Mouse (Mus musculus): ENCODE data around the gene Ssxb2. TPM values are rescaled to one million over a fixed set of nuclear protein-coding genes. Genes with fewer than 3 reads are reported as not detected.
"Not testable (repeated sequence)": the region's sequence is repeated elsewhere in the genome, so short reads cannot be mapped to it uniquely, and the experiment has no call there.

Gene Ssxb2
- not detected in 2 replicates for polyA plus RNA-seq (2014; fragmentation: Nextera tagmentation; extraction: Ambion mirVana)

DNA sequence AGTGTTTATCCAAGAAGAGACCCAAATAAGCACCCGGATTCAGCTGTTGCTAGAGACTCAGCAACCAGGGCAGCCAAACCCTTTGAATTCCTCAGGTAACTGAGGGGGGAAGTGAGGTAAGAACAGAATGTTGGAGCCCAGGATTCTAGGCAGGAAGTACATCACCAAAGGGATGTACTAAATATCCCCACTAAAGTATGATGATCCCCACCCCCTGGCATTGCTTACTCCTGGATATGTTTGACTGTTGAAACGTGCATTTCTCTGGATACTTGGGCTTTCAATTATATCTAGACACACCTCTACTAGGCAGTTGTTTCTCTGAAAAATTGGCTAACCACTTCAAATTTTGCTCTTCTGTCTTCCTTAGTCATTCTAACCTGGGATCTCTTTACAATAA lies at the start of gene Ssxb2:
Ssxb2 (minus strand) TSS at position 101 of the 400 bp plus-strand sequence.
- H3K4me2 ChIP-seq (replicated peaks; ENCODE audit: low read depth, low read length); H3K27ac ChIP-seq (ENCODE audit: low read depth, low read length); H3K9me3 ChIP-seq (ENCODE audit: control insufficient read depth, low read length); H3K4me1 ChIP-seq (ENCODE audit: control insufficient read depth, insufficient read depth, low read length); ATAC-seq (ENCODE audit: low FRiP score, low TSS enrichment); H3K4me3 ChIP-seq (ENCODE audit: low read length); H3K27me3 ChIP-seq (ENCODE audit: control insufficient read depth, insufficient read depth, low read length); H3K9ac ChIP-seq (ENCODE audit: low read depth, low read length); H3K36me3 ChIP-seq (ENCODE audit: control insufficient read depth, insufficient read depth, low read length): not testable (repeated sequence)
- WGBS: 75% methylated on average over 2 of the region's 2 CpGs

DNA sequence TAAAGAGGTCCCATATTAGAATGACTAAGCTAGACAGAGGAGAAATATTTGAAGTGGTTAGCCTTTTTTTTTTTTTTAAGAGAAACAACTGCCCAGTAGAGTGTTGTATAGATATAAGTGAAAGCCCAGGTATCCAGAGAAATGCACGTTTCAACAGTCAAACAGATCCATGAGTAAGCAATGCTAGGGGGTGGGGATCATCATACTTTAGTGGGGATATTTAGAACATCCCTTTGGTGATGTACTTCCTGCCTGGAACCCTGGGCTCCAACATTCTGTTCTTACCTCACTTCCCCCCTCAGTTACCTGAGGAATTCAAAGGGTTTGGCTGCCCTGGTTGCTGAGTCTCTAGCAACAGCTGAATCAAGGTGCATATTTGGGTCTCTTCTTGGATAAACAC lies 48.5 kb downstream of the Ssxb2 start, which contains the start of gene Ssxb1:
Ssxb1 (plus strand) TSS at position 301 of the 400 bp plus-strand sequence.
- not testable (repeated sequence) for H3K9ac ChIP-seq (ENCODE audit: low read depth, low read length)
- 56% methylated on average over 1 of the region's 1 CpGs for WGBS

More for the DNA sequence above, 48.5 kb downstream of the Ssxb2 start, which contains the start of gene Ssxb1:
- not testable (repeated sequence) for ATAC-seq (ENCODE audit: low FRiP score, low TSS enrichment); H3K4me2 ChIP-seq (replicated peaks; ENCODE audit: low read depth, low read length); H3K27ac ChIP-seq (ENCODE audit: low read depth, low read length); H3K4me1 ChIP-seq (ENCODE audit: control insufficient read depth, insufficient read depth, low read length); H3K27me3 ChIP-seq (ENCODE audit: control insufficient read depth, insufficient read depth, low read length); H3K36me3 ChIP-seq (ENCODE audit: control insufficient read depth, insufficient read depth, low read length); H3K9me3 ChIP-seq (ENCODE audit: control insufficient read depth, low read length); H3K4me3 ChIP-seq (ENCODE audit: low read length)

Other genes with a start within 250 kb of the Ssxb2 start
- 35.6 and 42.0 TPM in 2 replicates for gene Ftsj1, start 209.3 kb downstream of the Ssxb2 start, polyA plus RNA-seq (2014; fragmentation: Nextera tagmentation; extraction: Ambion mirVana)
- gene Slc38a5, start 190.6 kb downstream of the Ssxb2 start, polyA plus RNA-seq (2014; fragmentation: Nextera tagmentation; extraction: Ambion mirVana): 1.3 and 2.5 TPM in 2 replicates
- not detected in 2 replicates for gene Ssxb10, start 134.3 kb downstream of the Ssxb2 start, polyA plus RNA-seq (2014; fragmentation: Nextera tagmentation; extraction: Ambion mirVana)
- gene Ssxb9, start 94.7 kb downstream of the Ssxb2 start, polyA plus RNA-seq (2014; fragmentation: Nextera tagmentation; extraction: Ambion mirVana): not detected in 2 replicates
- not detected in 2 replicates for gene Ssxb1, start 48.4 kb downstream of the Ssxb2 start, polyA plus RNA-seq (2014; fragmentation: Nextera tagmentation; extraction: Ambion mirVana)
- gene Gm14459, start 63.2 kb upstream of the Ssxb2 start, polyA plus RNA-seq (2014; fragmentation: Nextera tagmentation; extraction: Ambion mirVana): not detected in 2 replicates
- not detected in 2 replicates for gene Ssxb6, start 86.5 kb upstream of the Ssxb2 start, polyA plus RNA-seq (2014; fragmentation: Nextera tagmentation; extraction: Ambion mirVana)
- not detected in 2 replicates for gene Ssxb3, start 130.1 kb upstream of the Ssxb2 start, polyA plus RNA-seq (2014; fragmentation: Nextera tagmentation; extraction: Ambion mirVana)
- gene Ssxb8, start 229.1 kb upstream of the Ssxb2 start, polyA plus RNA-seq (2014; fragmentation: Nextera tagmentation; extraction: Ambion mirVana): not detected in 2 replicates

Data from kidney, embryonic 14.5 days (tissue).